Mouse (Mus musculus) cerebellum, postnatal 14 days (tissue): ENCODE measurements at regions not wholly inside any gene's neighbourhood (a gene's known extent, or its start where the extent isn't known, plus 50 kb on each side); places are given as distances from the start of the nearest gene placed in this dataset.

Experiments
- DNase-seq, 2 experiments: peaks; one replicate each; pipeline ENCODE4 v3.0.0; 2021; ENCODE audit warnings: mixed read lengths in 2 of 2

DNA sequence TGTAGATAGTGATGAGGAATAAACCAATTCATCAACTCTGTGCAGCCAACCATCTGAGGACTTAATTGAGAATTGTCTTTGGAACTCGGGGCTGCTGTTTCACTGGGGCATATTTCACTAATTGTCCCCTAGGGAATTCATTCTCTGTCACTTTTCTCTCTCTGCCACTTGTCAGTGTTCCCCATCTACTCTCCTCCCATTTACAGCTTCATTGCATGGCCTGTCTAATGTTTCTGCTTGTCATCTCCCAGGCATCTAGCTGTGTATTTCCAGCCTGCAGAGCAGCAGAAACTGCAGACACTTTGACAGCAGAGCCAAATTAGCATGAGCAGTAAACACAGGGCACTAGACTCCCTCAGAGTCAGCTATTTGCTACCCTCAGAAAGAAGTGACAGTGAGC is 1105.2 kb downstream of the Ntrk3 start:
- DNase-seq, result no peak

DNA sequence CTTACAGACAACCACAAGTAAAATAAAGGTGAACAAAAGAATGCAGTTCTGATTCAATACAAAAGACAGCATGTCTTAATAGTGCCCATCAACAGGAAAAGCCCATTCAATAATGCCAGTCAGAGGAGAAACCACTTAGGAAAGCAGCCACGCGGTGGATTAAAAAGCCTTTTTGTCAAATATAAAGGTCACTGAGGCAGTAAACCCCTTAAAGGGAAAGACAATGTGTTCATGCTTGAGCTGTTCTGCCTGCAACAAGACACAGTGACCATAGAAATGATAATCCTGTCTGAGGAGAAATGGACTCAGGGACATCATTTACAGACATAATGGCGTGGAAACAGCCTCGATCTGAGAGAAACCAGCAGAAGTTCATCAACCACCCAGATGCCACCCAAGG is 1114.3 kb downstream of the Ntrk3 start:
- no peak for DNase-seq

DNA sequence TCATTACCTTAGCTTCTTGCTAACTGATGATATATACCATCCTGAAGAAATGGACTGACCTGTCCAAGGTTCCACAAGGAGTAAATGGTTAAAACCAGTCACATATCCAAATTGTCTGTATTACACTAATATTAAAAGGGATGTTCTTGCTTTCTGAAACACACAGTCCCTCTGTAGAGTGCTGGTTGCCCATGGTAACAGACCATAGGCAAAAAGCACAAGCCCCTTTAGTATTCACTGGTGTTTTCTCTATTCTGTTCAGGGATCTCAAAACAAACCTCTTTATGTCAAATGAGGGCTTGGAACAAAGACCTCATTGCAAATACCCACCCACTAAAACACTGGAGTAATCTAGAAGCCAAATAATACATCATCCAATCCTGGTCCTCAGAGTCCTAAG is 1114.9 kb downstream of the Ntrk3 start:
- DNase-seq, result no peak

DNA sequence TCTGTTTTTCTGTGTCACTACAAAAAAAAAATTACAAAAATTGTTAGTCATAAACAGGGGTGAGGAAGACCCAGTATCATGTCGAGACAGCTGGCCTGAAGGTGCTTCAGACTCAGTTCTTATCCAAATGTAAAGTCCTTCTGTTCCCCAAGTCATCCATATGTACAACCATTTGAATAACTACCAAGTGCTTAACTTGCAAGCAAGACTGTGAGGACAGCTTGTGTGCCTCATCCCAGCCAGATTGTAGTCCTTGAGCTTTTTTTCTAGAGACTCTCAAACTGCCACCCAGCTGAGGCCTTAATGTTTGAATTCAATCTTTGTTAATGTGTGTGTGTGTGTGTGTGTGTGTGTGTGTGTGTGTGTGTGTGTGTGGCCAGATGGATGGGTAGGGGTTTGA is 1164.9 kb downstream of the Ntrk3 start:
- no peak for DNase-seq

DNA sequence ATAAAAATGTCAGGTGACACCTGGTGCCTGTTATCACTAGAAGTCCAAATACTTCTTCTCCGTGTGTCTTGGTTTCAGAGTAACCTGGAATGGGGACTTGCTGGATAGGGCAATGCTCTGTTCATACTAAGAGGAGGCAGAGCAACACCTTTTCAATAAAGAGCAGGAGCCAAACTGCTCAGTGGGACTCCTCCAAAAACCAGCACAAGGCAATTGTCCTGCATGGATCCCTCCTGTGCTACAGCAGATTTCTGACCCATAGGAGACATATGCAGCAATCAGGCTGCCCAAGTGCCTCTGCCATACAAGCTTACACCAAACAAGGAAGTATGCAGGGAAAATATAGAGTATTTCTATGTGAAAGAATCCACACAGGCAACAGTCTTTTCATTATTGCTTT is 1178.7 kb downstream of the Ntrk3 start:
- DNase-seq, result peak; percentile 24 to 55

DNA sequence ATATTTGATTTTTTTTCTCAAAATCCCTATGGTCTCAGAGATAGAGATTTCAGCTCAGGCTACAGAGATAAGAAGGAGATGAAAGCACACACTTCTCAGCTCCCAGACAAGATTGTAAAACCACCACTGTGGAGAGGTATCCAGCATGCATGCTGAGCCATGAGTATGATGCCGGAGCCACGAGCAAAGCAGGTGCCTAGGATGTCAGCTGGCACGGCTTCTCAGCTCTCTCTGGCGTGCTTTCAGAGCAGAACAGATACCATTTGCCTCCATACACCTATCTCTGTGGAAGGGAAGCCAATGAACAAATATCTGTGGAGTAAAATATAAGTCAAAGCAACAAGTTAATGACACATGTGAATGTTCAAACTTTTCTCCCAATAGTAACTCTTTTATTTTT is 1179.3 kb downstream of the Ntrk3 start:
- DNase-seq, result peak; percentile 53 to 73

DNA sequence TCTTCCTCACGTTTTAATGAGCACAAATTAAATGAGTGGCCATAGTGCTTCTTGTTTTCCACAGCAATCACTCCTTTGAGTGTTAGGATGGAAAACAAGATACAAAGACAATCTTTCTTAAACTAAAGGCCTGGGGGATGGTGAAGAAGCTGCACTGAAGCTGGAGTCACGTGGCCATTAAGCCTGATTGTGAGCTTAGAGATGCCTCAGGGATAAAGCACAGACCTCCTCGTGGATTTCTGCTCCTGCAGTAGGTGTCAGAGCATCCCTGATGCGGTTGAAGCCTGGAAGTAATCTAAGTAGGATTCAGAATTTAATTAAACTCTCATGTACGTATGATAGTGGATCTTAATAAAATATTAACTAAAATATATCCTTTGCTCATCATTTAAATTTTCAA is 1200.9 kb downstream of the Ntrk3 start:
- DNase-seq, result no peak

DNA sequence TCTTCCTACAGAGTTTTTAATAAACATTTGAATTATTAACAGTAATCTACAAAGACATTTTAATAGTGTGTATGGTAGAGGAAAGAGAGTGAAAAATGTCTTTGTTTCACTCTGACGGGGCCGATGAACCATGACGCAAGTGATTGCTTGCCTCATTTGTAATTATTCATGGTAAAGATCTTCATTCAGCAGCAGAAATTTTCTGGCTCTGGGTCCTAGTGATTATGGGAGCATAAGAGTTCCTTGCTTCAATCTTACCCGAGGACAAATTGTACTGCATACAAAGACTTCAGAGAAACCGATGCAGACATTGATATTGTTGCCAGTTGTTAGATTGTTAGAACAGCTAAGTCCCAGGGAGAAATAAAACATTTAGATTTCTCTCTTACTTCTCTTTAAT is 1209.9 kb downstream of the Ntrk3 start:
- no peak for DNase-seq

DNA sequence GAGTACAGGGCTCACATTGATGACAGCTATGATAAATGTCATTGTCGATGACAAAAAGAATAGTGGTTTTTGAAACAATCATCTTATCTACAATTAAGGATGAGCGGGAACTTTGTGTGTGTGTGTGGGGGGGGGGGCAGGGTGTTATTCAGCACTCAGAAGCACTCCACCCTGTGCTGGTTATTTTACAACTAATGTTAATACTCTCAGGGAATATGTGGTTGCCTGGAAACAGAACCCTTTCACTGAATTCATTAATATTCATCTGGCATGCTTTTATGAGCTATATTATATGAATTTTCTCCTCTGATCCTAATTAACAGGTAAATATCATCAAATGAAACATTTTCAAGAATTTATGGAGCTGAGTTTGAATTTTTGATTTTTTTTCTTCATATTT is 1228.2 kb downstream of the Ntrk3 start:
- no peak for DNase-seq

DNA sequence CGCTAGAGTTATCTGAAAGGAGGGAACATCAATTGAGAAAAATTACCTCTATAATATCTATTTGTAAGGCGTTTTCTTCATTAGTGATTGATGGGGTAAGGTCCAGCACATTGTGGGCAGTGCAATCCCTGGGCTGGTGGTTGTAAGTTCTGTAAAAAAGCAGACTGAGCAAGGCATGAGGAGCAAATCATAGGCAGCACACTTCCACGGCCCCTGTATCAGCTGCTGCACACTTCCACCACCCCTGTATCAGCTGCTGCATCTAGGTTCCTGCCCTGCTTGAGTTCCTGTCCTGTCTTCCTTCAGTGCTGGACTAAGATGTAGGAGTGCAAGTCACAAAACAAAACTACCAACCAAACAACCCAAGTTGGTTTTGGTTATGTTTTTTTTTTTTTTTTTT is 1230.2 kb downstream of the Ntrk3 start:
- no peak for DNase-seq

DNA sequence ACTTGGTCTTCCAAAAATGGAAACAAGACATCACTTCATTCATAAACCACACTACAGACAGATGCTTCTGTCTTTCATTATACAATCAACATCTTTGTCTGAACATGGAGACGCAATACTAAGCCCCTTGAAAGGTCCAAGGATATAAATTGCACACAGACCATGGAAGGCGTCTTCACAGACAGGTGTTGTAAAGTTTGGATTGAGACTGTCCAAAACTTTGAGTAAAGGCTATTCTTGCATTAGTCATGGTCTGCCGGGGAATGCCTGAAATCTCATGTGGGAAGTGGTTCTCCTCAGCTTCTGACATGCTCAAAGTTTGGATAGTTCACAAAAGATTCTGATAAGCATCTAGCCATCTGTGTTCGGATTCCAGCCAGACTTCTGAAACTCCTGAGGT is 1235.2 kb downstream of the Ntrk3 start:
- peak in 1 of 2 experiments; percentile 1 for DNase-seq

DNA sequence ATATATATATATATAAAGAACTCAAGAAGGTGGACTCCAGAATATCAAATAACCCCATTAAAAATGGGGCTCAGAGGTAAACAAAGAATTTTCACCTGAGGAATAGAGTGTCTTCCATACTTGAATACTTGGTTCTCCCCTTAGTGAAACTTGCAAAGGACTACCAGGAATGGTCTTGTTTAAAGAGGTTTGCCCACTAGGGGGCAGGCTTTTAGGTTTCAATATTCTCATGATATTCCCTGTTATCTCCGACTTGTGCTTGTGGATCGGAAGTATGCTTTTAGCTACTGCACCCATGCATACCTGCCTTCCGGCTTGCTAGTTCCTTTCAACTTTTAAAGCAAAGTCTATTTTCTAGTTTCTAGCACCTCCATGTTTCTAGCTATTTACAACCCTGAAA is 1242.7 kb downstream of the Ntrk3 start:
- DNase-seq, result peak; percentile 9 to 10

DNA sequence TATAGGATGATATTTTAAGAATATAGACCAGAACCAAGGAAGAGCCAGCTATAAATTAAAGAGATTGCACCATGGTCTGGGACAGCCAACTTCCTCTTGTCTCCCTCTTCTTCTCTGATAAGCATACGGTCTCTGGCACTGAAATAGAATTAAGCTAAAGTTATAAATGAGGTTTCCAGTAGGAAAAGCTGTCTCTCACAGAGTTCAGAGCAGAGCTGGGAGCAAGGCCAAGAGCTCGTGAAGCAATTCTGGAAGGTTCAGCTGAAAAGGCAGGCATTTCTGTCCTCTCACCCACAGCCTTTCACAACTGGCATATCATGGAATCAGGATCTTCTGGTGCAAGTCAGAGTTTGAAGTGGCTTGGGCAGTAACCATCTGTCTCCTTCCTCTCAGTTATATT is 1247.8 kb downstream of the Agbl1 start:
- DNase-seq, result no peak

DNA sequence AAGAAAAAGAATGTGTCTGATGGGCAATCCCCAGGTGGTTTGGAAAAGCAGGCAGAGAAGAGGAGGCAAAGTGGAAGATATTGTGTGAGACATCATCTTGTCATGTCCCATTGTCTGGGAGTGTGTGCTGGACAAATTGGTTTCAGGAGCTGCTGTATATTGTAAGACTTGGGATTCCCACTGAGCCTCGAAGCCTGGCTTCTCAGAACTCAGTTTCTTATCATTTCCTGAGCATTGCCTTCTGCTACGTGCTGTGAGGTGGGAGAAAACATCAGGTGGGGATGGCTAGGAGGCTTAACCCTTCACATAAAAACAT is 1216.3 kb downstream of the Agbl1 start:
- DNase-seq, result no peak

DNA sequence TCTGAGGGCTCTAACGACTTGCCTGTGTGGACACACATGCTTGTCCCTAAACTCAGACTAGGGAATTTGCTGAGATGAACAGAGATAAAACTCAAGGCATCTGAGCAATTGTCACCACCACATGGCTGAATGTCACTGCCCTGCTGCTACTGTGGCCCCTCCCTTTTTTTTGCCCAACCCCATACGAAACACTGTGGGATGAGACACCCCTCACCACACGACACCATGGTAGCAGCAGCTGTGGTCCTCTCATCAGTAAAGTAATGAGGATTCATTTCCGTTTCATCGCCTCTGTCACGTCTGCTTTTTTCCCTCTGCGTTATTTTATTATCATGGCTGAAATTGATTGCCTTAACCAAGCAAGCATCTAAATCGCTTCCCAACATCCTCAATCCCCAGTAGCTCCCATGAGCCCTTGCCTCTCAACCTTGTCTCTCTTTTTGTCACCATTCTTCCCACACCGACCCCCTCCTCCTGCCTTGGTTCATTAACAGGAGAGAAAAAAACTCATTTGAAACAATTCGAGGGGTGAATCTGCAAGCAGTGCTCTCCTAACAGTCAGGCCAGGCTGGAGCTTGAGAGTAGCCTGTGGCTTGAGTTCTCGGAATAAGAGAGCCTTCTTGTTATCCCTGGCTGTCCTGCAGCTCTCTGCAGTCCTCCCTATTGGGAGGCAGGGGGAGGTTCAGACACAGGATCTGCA is 1215.8 kb downstream of the Agbl1 start:
- peak in 1 of 2 experiments; percentile 10 for DNase-seq

DNA sequence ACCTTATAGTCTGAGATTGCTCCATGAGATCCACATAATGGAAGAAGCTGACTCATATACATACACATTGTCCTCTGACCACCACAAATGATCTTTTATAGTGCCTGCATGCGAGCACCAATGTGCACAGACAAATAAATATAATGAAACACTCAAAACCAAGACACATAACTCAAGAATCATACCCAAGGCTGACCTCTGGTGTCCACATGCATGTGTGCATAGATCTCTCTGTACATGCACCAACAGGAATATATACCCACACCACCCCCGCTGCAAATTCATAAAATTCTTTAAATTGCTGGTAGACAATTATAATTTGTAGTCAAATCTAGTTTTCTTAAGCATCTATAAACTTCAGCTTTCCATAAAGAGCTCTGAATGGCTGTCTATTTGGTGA is 1211.9 kb downstream of the Agbl1 start:
- peak; percentile 31 for DNase-seq

DNA sequence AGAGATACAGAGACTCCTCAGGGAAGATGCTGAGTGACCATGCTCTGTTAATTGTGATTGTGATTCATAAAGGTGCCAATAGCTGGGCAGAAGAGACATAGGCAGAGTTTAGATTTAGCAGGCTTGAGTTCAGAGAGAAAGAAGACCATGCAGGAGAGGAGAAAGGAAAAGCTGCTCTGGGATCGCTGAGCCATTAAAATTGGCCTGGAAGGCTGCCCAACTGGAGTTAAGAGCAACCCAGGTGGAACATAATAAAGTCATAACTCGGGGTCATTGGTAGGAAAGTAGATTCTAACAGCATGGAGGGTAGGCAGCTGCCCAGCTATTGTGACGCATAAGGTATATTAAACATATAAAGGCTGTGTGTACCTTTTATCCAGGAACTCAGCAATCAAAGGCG is 1183.9 kb downstream of the Agbl1 start:
- peak; percentile 4 to 7 for DNase-seq
